Mouse (Mus musculus) fat pad, adult 2 months (tissue): Measurements from ENCODE around the gene Eipr1.
A peak's percentile ranks its signal among the peaks of the same experiment; 100 is the strongest.
"Not testable (repeated sequence)": the region's sequence is repeated elsewhere in the genome, so short reads cannot be mapped to it uniquely, and the experiment has no call there.

Experiments
- DNase-seq: peaks from one replicate; pipeline ENCODE4 v3.0.0-alpha.2; 2011; ENCODE audit warnings: low read depth, low spot score; ENCODE audit errors: extremely low read depth

Eipr1 gene

GRCm38 (mm10) chr12:28751508-28752263 is at the start of gene Eipr1:
Gene Eipr1 (plus strand): TSS chr12:28751803.
- peak; percentile 40 for DNase-seq

- DNase-seq, result no peak
These were observed 47.2 kb upstream of the Eipr1 start for GRCm38 (mm10) chr12:28704381-28704780.

GRCm38 (mm10) chr12:28705204-28705603 is 46.4 kb upstream of the Eipr1 start:
- DNase-seq, result no peak

GRCm38 (mm10) chr12:28708154-28708553 is 43.4 kb upstream of the Eipr1 start:
- DNase-seq, result no peak

- DNase-seq, result no peak
These were observed 40.9 kb upstream of the Eipr1 start for GRCm38 (mm10) chr12:28710566-28711185.

- DNase-seq, result no peak
These were observed 36.6 kb upstream of the Eipr1 start for GRCm38 (mm10) chr12:28714822-28715632.

GRCm38 (mm10) chr12:28717066-28717465 is 34.5 kb upstream of the Eipr1 start:
- no peak for DNase-seq

GRCm38 (mm10) chr12:28718106-28718505 is 33.5 kb upstream of the Eipr1 start:
- DNase-seq, result no peak

- DNase-seq, result no peak
These were observed 27.2 kb upstream of the Eipr1 start for GRCm38 (mm10) chr12:28724366-28724765.

- DNase-seq, result no peak
These were observed 25.4 kb upstream of the Eipr1 start for GRCm38 (mm10) chr12:28726204-28726603.

GRCm38 (mm10) chr12:28727061-28727460 is 24.5 kb upstream of the Eipr1 start:
- no peak for DNase-seq

GRCm38 (mm10) chr12:28732631-28733030 is 19.0 kb upstream of the Eipr1 start:
- DNase-seq, result no peak

GRCm38 (mm10) chr12:28733520-28734245 is 17.9 kb upstream of the Eipr1 start:
- not testable (repeated sequence) for DNase-seq

GRCm38 (mm10) chr12:28734271-28734670 is 17.3 kb upstream of the Eipr1 start:
- no peak for DNase-seq

GRCm38 (mm10) chr12:28735293-28735692 is 16.3 kb upstream of the Eipr1 start:
- no peak for DNase-seq

- no peak for DNase-seq
These were observed 8.3 kb upstream of the Eipr1 start for GRCm38 (mm10) chr12:28743328-28743727.

- DNase-seq, result peak; percentile 50
These were observed 1.5 kb upstream of the Eipr1 start, which contains the start of gene Trappc12 for GRCm38 (mm10) chr12:28750021-28750633. Gene Trappc12 (minus strand): TSS chr12:28750472.

- DNase-seq, result no peak
These were observed 727 bp upstream of the Eipr1 start for GRCm38 (mm10) chr12:28750876-28751275.

GRCm38 (mm10) chr12:28756019-28756418 is 4.4 kb downstream of the Eipr1 start:
- DNase-seq, result no peak

GRCm38 (mm10) chr12:28769953-28770352 is 18.4 kb downstream of the Eipr1 start:
- DNase-seq, result no peak
